Mouse (Mus musculus) adrenal gland, adult 2 months (tissue): ENCODE results near the gene Inf2. TPM values are rescaled to one million over a fixed set of nuclear protein-coding genes. Genes with fewer than 3 reads are reported as not detected.

Experiments used
- DNase-seq: peaks from one replicate; pipeline ENCODE4 v3.0.0; 2021
- polyA plus RNA-seq: library from polyadenylated mRNA; depleted of rRNA; stranded (reverse); fragments of >200 nt; gene quantifications from 2 replicates; pipeline ENCODE4 v1.2.3, GENCODE M21; 2012
- total RNA-seq, 2 experiments: library from RNA; stranded (reverse); gene quantifications; 2 replicates each; pipeline ENCODE4 v1.2.3; 2021

Inf2 gene
- total and polyA plus RNA-seq, 3 experiments, result 20.7 to 47.9 (median 40.6) TPM

DNA sequence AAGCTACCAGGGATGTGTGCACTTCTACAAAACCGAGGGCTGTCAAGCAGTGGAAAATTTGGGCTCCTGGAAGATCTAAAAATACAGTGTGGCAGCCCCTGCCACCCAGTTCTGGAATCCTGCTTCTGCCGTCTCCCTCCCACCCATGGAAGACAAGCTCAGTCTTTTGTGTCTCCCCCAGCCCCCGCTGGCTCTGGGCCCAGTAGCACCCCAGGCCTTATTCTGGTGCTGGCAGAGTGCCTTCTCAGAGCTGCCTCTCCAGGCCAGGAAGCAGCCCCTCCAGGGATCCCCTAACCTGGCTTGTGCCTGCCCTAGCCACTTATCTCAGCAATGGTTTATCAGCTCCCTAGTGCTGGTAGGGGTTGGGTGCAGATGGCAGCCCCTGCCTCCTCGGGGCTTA, 6.4 kb downstream of the Inf2 start:
- DNase-seq, result peak; percentile 56

DNA sequence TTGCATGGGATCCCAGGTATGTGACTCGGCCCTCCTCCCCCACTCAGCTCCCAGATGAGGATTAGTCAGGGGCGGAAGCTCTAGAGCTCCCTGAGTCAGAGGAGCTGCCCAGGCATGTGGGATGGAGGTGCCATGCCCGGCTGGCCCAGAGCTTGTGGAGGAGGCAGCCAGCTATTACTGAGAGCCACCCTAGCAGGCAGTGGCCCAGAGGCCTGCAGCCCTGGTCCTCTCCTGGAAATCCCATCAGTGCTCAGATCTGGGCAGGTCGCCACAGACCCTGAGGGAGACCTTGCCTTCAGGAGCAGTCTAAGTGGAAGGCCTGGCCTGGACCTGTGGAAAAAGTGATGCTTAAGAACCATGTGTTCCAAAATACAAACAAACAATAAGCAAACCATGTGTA, 7.0 kb downstream of the Inf2 start:
- DNase-seq, result peak; percentile 78

DNA sequence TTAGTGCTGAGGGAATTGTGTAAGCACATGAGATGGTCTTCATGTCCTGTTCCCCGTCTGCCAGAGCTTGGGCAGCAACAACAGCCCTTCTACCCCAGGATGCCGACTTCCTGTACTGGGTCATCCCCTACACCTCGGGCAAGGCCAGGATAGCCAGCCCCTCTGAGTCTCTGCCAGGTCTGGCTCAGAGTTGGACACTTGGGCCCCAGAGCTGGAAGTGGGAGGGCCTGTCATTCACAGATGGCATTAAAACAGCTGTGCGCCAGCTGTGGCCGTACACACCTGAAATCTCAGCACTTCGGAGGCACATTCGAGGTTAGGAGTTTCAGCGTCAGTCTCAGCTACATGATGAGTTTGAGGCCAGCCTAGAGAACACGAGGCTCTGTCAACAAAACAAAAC, 7.9 kb downstream of the Inf2 start:
- peak; percentile 55 for DNase-seq

DNA sequence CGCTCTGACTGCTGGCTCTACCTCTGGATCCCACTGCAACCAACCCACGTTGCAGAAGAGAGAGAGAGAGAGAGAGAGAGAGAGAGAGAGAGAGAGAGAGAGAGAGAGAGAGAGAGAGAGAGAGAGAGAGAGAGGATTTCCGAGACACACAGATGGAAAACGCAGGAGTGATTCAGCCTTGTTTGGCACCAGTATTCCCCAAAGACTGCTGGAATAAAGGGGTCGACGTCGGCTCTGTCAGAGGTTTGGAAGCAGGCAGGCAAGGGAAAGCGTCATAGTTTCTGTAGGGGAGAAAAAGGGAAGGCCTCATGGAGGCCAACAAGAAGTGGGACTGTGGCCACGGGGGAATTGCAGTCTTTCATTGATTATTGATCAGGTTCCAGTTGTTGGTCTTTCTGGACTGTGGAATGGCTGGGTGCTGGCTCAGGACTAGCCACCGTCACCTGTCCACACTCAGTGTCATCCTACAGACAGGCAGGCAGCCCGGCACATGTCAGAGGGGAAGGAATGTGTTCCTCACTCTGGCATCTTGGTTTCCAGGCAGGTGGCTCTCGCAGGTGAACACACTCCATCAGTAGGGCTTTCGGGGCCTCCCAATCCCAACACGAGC, 8.4 kb downstream of the Inf2 start:
- no peak for DNase-seq

DNA sequence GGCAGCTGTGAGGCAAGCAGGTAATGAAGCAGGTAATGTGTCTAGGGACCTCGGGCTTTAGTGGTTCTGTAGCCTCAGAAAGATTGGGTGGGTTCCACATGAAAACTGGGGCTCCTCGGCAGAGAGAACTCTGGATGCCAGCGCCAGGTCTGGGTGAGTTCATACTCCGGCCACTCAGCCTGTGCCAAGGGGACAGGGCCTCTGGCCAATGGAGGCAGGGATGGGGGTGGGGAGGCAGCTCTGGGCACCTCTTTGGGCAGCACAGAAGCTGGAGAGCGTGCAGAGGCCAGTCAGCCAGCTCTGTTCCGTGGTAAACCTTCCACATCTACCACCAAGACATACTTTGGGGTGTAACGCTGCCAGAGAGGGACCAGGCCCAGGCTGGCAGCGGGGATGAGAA, 9.0 kb downstream of the Inf2 start:
- peak; percentile 60 for DNase-seq

DNA sequence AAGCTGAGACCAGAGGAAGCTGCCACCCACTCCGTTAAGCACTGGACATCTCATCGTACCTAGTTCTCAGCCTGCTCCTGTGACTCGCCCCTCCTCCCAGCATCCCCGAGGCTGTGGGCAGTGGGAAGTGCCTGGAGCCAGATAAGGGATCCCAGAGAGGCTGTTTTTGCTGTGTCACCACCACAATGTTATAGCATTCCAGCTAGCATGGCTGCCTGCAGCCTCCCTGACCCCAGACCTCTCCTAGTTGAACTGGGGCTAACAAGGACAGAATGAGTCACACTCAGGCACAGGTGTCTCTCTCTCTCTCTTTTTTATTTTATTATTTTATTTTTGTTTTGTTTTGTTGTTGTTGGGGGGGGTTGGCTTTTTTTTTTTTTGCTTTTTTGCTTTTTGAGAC, 10.6 kb downstream of the Inf2 start:
- DNase-seq, result no peak

DNA sequence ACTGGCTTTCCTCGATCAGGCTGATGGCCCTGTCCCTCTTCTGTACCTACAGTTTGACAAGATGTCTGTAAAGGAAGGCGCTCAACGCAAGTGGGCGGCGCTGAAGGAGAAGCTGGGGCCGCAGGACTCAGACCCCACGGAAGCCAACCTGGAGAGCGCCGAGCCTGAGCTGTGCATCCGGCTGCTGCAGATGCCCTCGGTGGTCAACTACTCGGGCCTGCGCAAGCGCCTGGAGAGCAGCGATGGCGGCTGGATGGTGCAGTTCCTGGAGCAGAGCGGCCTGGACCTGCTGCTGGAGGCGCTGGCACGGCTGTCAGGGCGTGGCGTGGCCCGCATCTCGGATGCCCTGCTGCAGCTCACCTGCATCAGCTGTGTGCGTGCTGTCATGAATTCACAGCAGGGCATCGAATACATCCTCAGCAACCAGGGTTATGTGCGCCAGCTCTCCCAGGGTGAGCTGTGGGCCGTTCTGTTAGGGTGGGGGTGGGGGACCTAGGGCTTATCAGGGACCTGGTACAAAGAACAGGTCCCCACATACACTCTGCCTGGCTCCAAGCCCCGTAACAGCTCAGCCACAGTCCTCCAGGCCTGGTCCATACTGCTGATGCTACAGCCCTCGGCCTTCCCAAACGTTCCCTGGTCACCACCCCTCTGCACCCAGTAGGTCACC, 11.5 kb downstream of the Inf2 start:
- DNase-seq, result no peak

DNA sequence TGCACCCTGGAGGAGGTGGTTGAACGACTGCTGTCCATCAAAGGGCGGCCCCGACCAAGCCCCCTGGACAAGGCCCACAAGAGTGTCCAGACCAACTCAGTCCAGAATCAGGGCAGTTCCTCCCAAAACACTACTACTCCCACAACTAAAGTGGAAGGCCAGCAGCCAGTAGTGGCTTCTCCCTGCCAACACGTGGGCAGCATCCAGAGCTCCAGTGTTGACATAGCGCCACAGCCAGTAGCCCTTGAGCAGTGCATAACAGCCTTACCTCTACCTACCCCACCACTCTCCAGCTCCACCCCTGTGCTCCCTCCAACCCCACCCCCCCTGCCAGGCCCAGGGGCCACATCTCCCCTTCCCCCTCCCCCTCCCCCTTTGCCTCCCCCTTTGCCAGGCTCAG, 15.4 kb downstream of the Inf2 start:
- no peak for DNase-seq

DNA sequence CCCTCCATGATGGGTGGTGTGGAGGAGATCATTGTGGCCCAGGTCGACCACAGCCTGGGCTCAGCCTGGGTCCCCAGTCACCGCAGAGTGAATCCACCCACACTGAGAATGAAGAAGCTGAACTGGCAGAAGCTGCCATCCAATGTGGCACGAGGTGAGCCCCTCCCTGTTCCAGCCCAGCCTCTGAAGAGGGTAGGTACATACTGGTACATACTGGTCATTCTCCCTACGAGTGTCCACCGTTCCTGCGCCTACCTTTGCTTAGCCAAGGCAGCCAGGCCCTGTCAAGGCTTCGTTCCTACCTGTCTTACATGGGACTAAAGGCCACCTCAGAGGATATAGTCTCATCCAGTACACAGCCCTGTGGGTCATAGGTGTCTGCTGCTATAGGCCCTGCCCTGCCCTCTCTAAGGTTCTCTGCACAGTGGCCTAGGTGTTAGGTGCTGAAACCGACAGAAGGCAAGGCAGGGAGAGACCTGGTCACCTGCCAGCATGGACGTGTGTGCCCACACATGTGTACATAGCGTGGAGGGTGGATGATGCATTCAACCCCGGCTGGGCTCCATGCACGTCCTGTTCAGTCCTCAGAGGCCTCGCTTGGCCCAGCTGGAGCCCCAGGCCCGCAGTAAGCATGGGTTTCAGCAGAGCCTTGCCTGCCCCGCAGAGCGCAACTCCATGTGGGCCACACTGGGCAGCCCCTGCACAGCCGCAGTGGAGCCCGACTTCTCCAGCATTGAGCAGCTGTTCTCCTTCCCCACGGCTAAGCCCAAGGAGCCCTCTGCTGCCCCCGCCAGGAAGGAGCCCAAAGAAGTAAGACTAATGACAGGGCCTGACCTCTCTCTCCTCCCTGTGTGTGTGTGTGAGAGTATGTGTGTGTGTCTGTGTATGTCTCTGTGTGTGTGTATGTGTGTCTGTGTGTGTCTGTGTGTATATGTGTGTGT, 16.4 kb downstream of the Inf2 start:
- DNase-seq, result no peak

DNA sequence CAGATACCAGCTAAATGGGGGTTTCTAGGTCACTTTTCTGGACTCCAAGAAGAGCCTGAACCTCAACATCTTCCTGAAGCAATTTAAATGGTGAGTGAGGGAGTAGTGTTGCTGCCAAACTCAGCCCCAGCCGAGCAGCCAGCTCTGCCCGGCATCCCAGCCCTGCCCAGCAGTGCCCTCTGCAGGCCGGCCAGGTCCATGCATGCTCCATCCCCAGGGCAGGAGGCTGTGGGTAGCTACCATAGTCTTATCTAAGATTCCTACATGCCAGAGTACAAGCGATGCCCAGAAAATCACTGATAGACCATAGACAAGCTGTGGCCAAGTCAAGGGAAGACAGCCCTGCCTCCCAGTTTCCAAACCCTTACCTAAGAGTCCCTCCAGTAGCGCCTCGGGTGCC, 17.2 kb downstream of the Inf2 start:
- DNase-seq, result peak; percentile 86

DNA sequence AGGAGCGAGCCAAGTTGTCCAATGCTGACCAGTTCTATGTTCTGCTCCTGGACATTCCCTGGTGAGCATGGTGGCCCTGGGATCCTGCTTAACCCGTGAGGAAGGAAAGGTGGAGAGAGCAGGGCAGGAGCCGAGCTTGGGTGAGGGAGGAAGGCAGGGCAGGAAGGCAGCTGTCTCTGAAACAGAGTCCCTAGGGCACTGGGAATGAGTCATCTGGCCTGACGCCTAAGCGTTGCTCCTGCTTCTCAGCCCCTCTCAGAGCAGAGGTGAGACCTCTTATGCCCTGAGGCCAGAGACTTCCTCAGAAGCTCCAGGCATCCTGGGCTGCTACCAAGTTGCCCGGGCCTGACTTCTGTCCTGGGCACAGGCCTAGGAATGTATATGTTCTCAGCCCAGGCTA, 18.4 kb downstream of the Inf2 start:
- peak; percentile 57 for DNase-seq

DNA sequence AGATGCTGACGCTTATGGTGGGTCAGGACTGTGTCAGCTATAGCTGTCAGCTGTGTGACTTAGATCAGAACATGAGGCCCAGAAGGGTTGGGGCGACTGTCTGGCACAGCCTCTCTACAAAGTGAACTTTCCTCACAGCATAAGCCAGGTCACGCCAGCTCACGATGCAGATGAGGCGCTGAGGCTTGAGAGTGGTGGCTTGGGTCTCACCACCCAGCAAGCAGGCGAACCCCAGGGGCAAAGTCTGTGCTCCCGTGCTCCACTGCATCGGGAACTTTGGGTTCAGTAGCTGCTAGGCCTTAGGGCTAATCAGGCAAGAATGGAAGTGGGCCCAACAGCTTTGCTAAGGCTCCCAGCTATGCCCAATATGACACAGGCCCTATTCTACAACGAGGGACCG, 20.4 kb downstream of the Inf2 start:
- no peak for DNase-seq

DNA sequence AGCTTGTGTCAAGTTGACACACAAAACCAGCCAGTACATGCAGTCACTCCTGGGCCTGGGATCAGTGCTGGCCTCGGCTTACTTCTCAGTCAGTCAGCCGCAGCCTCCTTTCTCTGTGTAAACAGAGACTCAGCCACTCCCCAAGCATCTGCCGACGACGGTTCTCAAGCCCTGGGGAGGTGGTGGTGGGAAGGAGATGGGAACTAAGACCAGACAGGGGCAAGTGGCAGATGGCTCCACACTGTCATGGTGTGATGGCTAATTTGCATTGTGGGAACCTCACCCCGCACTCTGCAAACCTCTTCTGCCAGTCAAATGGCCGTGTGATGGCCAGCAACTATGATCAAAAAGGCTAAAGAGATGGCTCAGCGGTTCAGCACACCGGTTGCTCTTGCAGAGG, 28.1 kb downstream of the Inf2 start:
- no peak for DNase-seq

DNA sequence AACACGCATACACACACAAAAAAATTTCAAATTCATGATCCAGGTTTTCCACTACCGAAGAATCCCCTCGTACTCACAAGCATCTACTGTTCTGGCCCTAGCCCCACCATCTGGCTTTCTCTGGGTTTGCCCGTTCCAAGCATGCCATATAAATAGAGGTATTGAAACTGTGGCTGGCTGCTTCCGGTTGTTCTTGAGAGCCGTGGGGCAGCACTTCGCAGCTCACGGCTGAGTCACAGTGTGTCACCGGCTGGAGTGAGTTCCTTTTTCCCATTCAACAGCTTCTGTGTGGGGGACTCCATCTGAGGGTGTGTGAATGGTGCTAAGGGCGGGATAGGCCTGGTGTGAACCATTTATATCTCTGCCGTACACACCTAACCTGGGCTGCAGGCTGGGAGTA, 28.6 kb downstream of the Inf2 start:
- peak; percentile 46 for DNase-seq

DNA sequence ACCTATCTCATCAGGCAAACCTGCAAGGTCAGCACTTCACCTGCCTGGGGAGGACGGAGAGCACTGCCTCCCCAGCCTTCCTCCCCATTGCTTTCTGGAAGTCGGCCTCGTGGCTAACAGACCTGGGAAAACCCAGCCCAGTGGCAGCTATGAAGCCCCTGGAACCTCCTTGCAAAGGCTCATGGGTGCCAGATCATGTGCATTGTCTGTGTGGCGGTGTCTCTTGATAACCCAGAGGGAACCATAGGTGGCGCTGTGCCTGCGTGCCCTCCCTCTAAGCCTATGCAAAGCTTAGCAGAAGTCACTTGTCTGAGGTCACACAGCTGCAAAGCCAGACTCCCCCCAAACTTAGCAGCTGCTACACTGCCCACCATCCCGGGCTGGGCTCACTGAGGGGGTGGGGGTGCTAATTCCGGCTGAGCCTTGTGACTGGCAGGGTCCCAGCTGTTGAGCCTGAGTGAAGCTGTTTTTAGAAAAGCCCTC, 29.4 kb downstream of the Inf2 start:
- DNase-seq, result peak; percentile 69

DNA sequence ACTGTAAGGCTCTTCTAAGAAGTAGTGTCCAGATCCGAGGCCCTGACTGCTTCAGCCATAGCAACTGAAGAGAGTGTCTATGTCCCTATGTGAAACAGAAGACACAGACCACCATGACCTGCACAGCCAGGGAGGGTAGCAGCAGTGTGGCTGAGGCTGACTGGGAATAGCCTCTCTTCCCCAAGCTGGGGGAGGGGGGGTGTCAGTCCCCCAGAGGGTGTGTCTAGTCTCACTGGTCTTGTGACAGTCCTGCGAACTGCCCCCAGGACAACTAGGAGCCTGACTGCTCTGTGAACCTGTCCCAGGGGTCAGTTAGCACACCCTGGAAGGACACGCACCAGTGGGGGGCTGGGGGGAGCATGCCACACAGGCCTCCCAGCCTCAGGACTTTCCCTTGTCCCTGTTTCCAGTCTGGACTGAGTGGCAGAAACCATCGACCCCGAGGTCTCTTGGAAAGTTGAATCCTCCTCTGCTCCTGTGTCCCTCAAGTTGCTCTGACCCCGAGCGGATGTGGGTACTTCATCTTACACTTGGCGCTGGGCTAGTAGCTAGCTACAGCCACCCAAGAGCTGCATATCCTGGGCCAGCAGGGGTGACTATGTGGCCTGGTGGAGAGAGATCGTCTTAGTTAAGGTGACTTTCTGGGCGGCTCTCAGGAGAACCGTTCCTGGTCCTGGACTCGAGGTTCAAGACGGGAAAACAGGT, 30.5 kb downstream of the Inf2 start:
- DNase-seq, result no peak

DNA sequence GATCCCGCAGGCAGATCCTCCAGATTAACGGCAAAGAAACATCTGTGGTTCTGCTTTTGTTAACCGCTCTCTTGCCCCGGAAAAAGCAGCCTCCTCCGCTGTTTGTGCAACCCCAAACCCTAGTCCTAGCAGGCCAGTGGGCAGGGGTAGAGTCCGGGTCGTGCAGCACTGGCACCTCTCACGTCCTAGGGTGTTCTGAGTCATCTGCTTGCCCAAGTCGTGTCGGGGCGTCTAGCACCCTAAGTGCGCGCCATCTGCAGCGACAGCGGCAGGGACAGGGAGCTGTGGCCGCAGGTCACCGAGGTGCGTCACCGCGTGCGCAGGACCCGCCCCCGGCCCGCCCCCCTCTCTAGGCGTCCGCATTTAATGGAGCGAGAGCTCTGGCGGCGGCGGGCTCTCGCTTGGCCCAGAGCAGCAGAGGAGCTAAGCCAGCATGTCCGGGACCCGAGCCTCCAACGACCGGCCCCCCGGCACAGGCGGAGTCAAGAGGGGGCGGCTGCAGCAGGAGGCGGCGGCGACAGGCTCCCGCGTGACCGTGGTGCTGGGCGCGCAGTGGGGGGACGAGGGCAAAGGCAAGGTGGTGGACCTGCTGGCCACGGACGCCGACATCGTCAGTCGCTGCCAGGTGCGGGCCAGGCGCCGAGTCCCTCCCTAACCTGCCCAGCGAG, 31.2 kb downstream of the Inf2 start, which contains the start of gene Adssl1:
TSS of gene Adssl1 (plus strand) at position 360 of the 668 bp plus-strand sequence.
- DNase-seq, result peak; percentile 82

DNA sequence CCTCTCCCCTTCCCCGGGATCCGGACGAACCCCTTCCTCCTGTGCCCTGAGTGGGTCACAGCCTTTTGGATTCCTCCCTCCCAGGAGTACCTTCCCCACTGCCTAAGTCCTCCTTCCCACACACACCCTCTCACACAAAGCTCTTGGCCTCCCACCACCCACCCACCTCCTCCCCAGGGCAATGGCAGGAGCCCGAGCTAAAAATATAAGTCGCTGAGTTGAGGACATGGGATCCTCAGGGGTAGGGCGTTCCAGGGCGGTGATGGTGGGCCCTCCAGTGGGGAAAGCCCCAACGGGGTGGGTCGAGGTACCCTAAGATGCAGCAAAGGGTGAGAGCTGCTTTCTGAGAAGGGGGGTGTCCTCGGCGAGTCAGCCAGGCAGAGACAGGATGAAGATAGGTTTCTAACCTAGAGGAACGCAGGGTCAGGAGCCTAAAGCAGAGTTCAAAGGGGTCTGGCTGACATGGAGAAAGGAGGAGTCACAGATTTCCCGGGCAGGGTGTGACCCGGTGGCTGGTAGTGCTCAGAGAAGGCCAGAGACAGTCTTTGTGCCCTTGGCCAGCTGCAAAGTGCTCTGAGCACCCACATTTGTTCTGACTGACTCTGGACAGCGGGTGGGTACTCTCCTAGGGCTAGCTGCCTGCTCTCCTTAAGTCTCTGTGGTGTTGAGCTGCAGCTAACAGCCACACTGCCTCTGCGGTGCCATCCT, 31.9 kb downstream of the Inf2 start:
- no peak for DNase-seq

DNA sequence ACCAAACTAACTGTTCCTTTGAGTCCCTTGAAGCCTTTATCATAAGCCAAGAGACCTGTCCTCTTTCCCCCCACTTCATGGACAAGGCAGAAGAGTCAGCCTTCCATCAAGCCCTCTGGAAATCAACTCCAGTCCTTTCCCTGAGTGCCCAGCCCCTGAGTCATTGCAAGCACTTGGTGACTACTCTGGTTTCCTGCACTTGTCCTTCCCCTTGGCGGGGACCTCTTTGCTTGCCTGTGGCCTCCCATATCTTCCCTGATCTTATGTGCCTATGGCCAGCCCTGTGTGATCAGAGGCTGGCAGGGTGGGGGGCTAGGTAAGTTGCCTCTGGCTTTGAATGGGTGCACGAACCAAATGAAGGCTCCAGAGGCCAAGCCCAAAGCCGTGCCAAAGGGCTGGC, 33.3 kb downstream of the Inf2 start:
- DNase-seq, result peak; percentile 52

DNA sequence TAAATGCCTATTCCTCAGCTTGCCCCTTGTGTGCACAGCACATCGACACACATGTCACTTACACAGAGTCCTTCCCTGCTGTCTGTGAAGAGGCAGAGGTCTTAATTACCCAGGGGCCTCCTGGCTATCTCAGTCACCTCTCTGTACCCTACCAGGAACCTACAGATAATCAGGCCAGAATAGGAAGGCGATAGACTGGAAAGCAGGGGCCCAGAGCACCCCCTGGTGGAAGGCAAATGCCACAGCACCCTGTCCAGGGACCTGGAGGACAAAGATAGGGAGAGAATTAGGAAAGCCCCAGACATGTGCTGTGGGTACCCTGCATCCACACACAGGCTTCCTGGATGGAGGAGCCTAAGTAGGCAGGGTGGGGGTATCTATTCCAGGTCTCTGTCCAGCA, 35.2 kb downstream of the Inf2 start:
- DNase-seq, result peak; percentile 48

DNA sequence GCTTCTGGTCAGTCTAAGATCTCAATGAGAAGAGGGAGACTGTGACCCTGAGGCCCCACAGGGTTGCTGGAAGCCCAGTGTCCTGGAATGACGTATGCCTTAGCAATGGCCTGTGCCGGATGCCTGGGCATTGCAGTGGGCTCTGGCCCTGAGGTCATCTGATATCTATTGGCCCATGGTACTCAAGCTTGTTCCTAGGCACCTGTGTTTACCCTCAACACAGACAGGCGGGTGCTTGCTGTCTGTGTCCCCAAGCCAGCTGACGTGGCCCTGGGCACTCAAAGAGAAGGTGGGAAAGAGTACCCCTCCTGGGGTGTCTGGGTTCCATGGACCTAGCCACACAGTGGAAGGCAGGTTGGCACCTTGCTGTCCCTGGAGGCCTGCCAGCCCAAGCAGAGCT, 37.1 kb downstream of the Inf2 start:
- DNase-seq, result no peak
